Mouse (Mus musculus) heart, adult 2 months (tissue): Measurements from ENCODE around the gene Gm3512. TPM values are rescaled to one million over a fixed set of nuclear protein-coding genes. Genes with fewer than 3 reads are reported as not detected.
"Not testable (repeated sequence)": the region's sequence is repeated elsewhere in the genome, so short reads cannot be mapped to it uniquely, and the experiment has no call there.

Experiments used
- DNase-seq, 2 experiments: peaks; one replicate each; pipeline ENCODE4 v3.0.0; 2021
- H3K27ac ChIP-seq: fragments of 200-600 bp; 2 replicates; pipeline ENCODE4 v1.8.1; 2022
- H3K27me3 ChIP-seq: fragments of 200-500 bp; 2 replicates; pipeline ENCODE4 v1.6.1; 2012; ENCODE audit warnings: mild to moderate bottlenecking, low read length, inconsistent platforms, mixed read lengths; ENCODE audit not compliant: control insufficient read depth, insufficient read depth
- H3K36me3 ChIP-seq: fragments of 200-500 bp; 2 replicates; pipeline ENCODE4 v1.6.1; 2012; ENCODE audit warnings: low read length, inconsistent platforms; ENCODE audit not compliant: control insufficient read depth, insufficient read depth
- H3K4me1 ChIP-seq: fragments of 200-500 bp; 2 replicates; pipeline ENCODE4 v1.6.1; 2011; ENCODE audit warnings: low read length; ENCODE audit not compliant: control insufficient read depth, insufficient read depth
- H3K4me3 ChIP-seq: fragments of 200-600 bp; 2 replicates; pipeline ENCODE4 v1.8.1; 2022
- H3K79me2 ChIP-seq: fragments of 200-500 bp; replicated peaks from 2 replicates; pipeline ENCODE4 v1.6.1; 2012; ENCODE audit warnings: mild to moderate bottlenecking, inconsistent platforms, low read length, moderate library complexity, mixed read lengths; ENCODE audit not compliant: control insufficient read depth, insufficient read depth
- H3K9ac ChIP-seq: fragments of 200-500 bp; 2 replicates; pipeline ENCODE4 v1.6.1; 2012; ENCODE audit warnings: low read depth, mild to moderate bottlenecking, control low read depth, inconsistent platforms, low read length, mixed read lengths
- WGBS: fragments of 180-500 bp; shearing (Covaris S2); methylation state at CpG from one replicate; pipeline ENCODE4 v1.1.7; 2018; 5-methylcytosine and 5-hydroxymethylcytosine counted together
- intact Hi-C: fragments of 180-260 bp; cut with DNase I; formaldehyde crosslinking; loops from one replicate; pipeline ENCODE4 v1.15.1; 2025
- long read RNA-seq: library from polyadenylated mRNA; stranded (forward); transcript quantifications from one replicate; pipeline ENCODE4 v2.0.0, GENCODE M21; 2021
- polyA plus RNA-seq: library from polyadenylated mRNA; depleted of rRNA; stranded (reverse); fragments of >200 nt; gene quantifications from 2 replicates; pipeline ENCODE4 v1.2.3, GENCODE M21; 2012; rRNA removed
- total RNA-seq, 2 experiments: library from RNA; stranded (reverse); gene quantifications; 2 replicates each; pipeline ENCODE4 v1.2.3; 2021

The Gm3512 gene
- under 1 TPM in 1 of 2 experiments, not detected in 1; 0.11 TPM for total RNA-seq
- polyA plus RNA-seq, result 0.21 TPM in 1 of 2 replicates, not detected in the other
- long read RNA-seq, result 0 reads

GRCm38 (mm10) chr14:7174483-7174971, at the start of gene Gm3512:
Gene Gm3512, minus strand, starts transcription at chr14:7174533.
- H3K27me3 ChIP-seq, H3K4me3 ChIP-seq, H3K36me3 ChIP-seq, intact Hi-C loops, H3K79me2 ChIP-seq, H3K27ac ChIP-seq, H3K4me1 ChIP-seq, H3K9ac ChIP-seq: not testable (repeated sequence)
- DNase-seq, result peak; percentile 5 to 12
- no CpG with 5 or more reads among the region's 37 CpGs for WGBS

DNA sequence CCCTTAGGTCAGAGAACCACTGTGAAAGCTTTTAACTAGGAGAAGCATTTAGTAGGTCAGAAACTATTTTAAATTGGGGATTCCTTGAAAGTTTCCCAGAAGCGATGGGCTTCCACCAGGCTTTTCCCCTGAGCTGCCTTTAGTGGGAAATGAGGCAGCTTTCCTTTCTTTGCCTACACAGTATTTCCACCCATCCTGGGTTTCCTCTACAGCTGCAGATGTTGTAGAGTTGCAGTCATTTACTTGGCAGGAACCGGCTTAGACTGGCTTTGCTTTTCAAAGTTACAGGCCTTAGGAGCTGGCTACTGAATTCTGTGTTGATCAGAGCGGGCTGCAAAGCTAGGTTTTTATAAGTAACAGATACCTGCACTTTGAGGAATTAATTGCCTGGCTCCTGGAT, 25.7 kb upstream of the Gm3512 start:
- H3K4me3 ChIP-seq, H3K9ac ChIP-seq, intact Hi-C loops, H3K79me2 ChIP-seq, H3K27ac ChIP-seq, H3K4me1 ChIP-seq, H3K36me3 ChIP-seq, H3K27me3 ChIP-seq: not testable (repeated sequence)
- DNase-seq, result peak; percentile 14 to 22
- WGBS, result 39% methylated on average over 2 of the region's 3 CpGs

- intact Hi-C loops, H3K27me3 ChIP-seq, H3K27ac ChIP-seq, DNase-seq, H3K79me2 ChIP-seq, H3K9ac ChIP-seq, H3K36me3 ChIP-seq, H3K4me1 ChIP-seq, H3K4me3 ChIP-seq: not testable (repeated sequence)
- WGBS, result no CpG with 5 or more reads among the region's 2 CpGs
Measured at GRCm38 (mm10) chr14:7194440-7194839, 20.1 kb upstream of the Gm3512 start, which contains the start of gene Gm16434. Gene Gm16434, minus strand, starts transcription at chr14:7194540.

GRCm38 (mm10) chr14:7125312-7125711, 49.0 kb downstream of the Gm3512 start, which contains the start of gene Gm6676:
Gene Gm6676, minus strand, starts transcription at chr14:7125412.
- H3K4me1 ChIP-seq, intact Hi-C loops, DNase-seq, H3K9ac ChIP-seq, H3K27me3 ChIP-seq, H3K27ac ChIP-seq, H3K36me3 ChIP-seq, H3K79me2 ChIP-seq, H3K4me3 ChIP-seq: not testable (repeated sequence)
- WGBS, result no CpG with 5 or more reads among the region's 2 CpGs

DNA sequence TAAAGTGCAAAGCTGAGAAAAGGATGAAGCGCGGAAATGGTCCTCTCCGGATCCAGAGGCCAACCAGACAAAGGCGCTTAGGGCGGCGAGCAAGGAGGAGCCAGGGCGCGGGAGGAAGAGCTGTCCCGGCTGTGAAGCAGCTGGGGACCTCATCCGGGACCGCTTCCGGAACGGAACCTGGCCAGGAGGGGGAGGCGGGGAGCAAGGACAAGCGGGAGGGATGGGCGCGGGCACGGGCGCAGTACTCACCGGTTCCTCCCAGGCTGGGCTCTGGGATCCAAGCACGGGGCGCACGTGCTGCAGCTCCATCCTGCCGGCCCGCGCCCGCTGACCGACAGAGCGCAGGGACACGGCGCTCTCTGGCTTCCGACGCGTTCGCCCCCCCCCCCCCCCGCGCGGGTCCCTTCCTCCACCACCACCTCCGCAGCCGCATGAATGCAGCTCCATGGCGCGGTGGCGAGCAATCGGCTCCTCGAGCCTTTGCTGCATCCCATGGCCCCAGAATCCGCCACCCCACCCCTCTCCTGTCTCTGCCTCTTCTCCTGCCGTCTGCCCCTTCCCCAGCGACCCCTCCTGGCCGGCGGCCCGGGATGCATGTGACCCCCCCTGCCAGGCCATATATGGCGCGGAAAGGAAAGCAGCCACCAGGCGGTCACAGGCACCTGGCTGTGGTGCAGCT, 69.1 kb downstream of the Gm3512 start:
- DNase-seq, result peak; percentile 2 to 10
- intact Hi-C loops, H3K27ac ChIP-seq, H3K79me2 ChIP-seq, H3K27me3 ChIP-seq, H3K4me1 ChIP-seq, H3K4me3 ChIP-seq, H3K36me3 ChIP-seq: not testable (repeated sequence)
- peak overlapping the region; percentile 19 for H3K9ac ChIP-seq
- WGBS, result 3% methylated on average over 8 of the region's 54 CpGs

Other genes with a start within 250 kb of the Gm3512 start
- not detected for gene Gm6356, start 200.7 kb downstream of the Gm3512 start, total RNA-seq
- gene Gm6356, start 200.7 kb downstream of the Gm3512 start, polyA plus RNA-seq, result not detected in 2 replicates
- gene Gm10406, start 147.1 kb downstream of the Gm3512 start, total RNA-seq, result not detected
- 0.33 TPM in 1 of 2 replicates, not detected in the other for gene Gm10406, start 147.1 kb downstream of the Gm3512 start, polyA plus RNA-seq
- gene Gm3685, start 129.6 kb downstream of the Gm3512 start, total RNA-seq, result not detected
- gene Gm3685, start 129.6 kb downstream of the Gm3512 start, polyA plus RNA-seq, result not detected in 2 replicates
- under 1 TPM in 1 of 2 experiments, not detected in 1; 0.30 TPM for gene Gm3696, start 73.9 kb downstream of the Gm3512 start, total RNA-seq
- gene Gm3696, start 73.9 kb downstream of the Gm3512 start, polyA plus RNA-seq, result not detected in 2 replicates
- gene Gm6676, start 49.1 kb downstream of the Gm3512 start, total RNA-seq, result not detected
- gene Gm6676, start 49.1 kb downstream of the Gm3512 start, polyA plus RNA-seq, result not detected in 2 replicates
- gene Gm16434, start 20.0 kb upstream of the Gm3512 start, total RNA-seq, result not detected
- gene Gm16434, start 20.0 kb upstream of the Gm3512 start, polyA plus RNA-seq, result not detected in 2 replicates
- gene Gm3727, start 90.2 kb upstream of the Gm3512 start, total RNA-seq, result not detected
- gene Gm3727, start 90.2 kb upstream of the Gm3512 start, polyA plus RNA-seq, result not detected in 2 replicates
- under 1 TPM in 1 of 2 experiments, not detected in 1; 0.16 TPM for gene Gm3739, start 140.5 kb upstream of the Gm3512 start, total RNA-seq
- gene Gm3739, start 140.5 kb upstream of the Gm3512 start, polyA plus RNA-seq, result 0.18 TPM in 1 of 2 replicates, not detected in the other
- not detected for gene Gm5797, start 157.9 kb upstream of the Gm3512 start, total RNA-seq
- not detected in 2 replicates for gene Gm5797, start 157.9 kb upstream of the Gm3512 start, polyA plus RNA-seq
- gene Gm8374, start 190.6 kb upstream of the Gm3512 start, total RNA-seq, result not detected
- gene Gm8374, start 190.6 kb upstream of the Gm3512 start, polyA plus RNA-seq, result not detected in 2 replicates